Comparison of ENCODE assay signal across 24 mouse cellular contexts in genomic region chr15:20571012-20571411, GRCm38 (mm10).
"Had no signal": no experiment of that assay in that cellular context is flagged by ENCODE, and none has a peak within 500 bp of the region (broad histone marks: within the 10 kb centered on the region; RNA-seq: fewer than 3 reads in every experiment).

No protein-coding gene starts in this region.

- H3K27ac ChIP-seq: heart, embryonic 10.5 days; hindbrain, embryonic 15.5 days; kidney, embryonic 15.5 days; kidney, postnatal 0 days; limb, embryonic 13.5 days; limb, embryonic 15.5 days; liver, embryonic 12.5 days; liver, embryonic 14.5 days had no signal

- H3K4me1 ChIP-seq: heart, embryonic 10.5 days; heart, embryonic 12.5 days; hindbrain, embryonic 15.5 days; kidney, embryonic 15.5 days; limb, embryonic 13.5 days; limb, embryonic 15.5 days; liver, embryonic 12.5 days had no signal

- H3K4me3 ChIP-seq: heart, embryonic 10.5 days; heart, embryonic 12.5 days; hindbrain, embryonic 15.5 days; kidney, embryonic 15.5 days; limb, embryonic 13.5 days; limb, embryonic 15.5 days; liver, embryonic 12.5 days had no signal

- H3K9me3 ChIP-seq: heart, embryonic 10.5 days; heart, embryonic 12.5 days; hindbrain, embryonic 15.5 days; kidney, embryonic 15.5 days; limb, embryonic 13.5 days; limb, embryonic 15.5 days; liver, embryonic 12.5 days had no signal

- H3K27me3 ChIP-seq: heart, embryonic 12.5 days; hindbrain, embryonic 15.5 days; kidney, embryonic 15.5 days; limb, embryonic 13.5 days; limb, embryonic 15.5 days; liver, embryonic 12.5 days had no signal

- ATAC-seq: forebrain, postnatal 0 days; intestine, embryonic 16.5 days; liver, embryonic 12.5 days had no signal

- DNase-seq: forebrain, postnatal 0 days; gastrocnemius, postnatal 10 days; gastrocnemius, postnatal 25 days; heart, adult 18-20 months; heart, postnatal 10 days; heart, postnatal 4 days; kidney, adult 11 months; kidney, adult 2 months; kidney, adult 9 months; kidney, postnatal 14 days; kidney, postnatal 36 days; layer of hippocampus, adult 9-11 months; layer of hippocampus, postnatal 36 days; left cerebral cortex, postnatal 4 days had no signal

- H3K36me3 ChIP-seq: heart, embryonic 10.5 days; heart, embryonic 12.5 days; hindbrain, embryonic 15.5 days; kidney, embryonic 15.5 days; limb, embryonic 13.5 days; limb, embryonic 15.5 days; liver, embryonic 12.5 days had no signal

- H3K4me2 ChIP-seq: heart, embryonic 12.5 days; hindbrain, embryonic 15.5 days; kidney, embryonic 15.5 days; limb, embryonic 13.5 days; limb, embryonic 15.5 days; liver, embryonic 12.5 days had no signal

- H3K9ac ChIP-seq: forebrain, postnatal 0 days; heart, embryonic 12.5 days; hindbrain, embryonic 15.5 days; kidney, embryonic 15.5 days; limb, embryonic 13.5 days; limb, embryonic 15.5 days; liver, embryonic 12.5 days; liver, embryonic 14.5 days had no signal
